Comparison of ENCODE assay signal across 8 mouse cellular contexts in the genomic region with DNA sequence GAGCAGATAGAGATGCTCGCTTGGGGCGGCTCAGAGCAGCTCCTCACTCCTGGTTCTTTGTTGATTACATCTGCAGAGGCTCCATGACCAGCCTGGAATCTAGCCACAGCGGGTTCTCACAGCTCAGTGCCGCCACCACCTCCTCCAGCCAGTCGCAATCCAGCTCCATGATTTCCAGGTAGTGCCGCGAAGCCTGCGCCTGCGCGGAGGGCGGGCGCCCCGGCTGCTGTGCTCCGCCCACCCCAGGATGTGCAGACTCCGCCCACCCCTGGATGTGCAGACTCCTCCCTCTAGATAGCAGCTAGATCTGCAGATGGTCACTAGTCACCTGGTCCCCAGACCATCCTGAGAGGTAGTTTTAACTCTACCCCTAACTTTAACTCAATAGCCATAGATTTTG. TPM values are rescaled to one million over a fixed set of nuclear protein-coding genes. Genes with fewer than 3 reads are reported as not detected.
A peak's percentile ranks its signal among the peaks of the same experiment; 100 is the strongest.
DNase-seq lines count a peak whose midpoint lies in the region; ATAC-seq and TF ChIP-seq lines count a peak whose summit lies in the region.

No protein-coding gene starts in this region.

- intact Hi-C loops in left cerebral cortex, postnatal 4 days (cut with DNase I), result no loop called here

- peak; percentile 54 for DNase-seq in left cerebral cortex, postnatal 4 days
- DNase-seq in left cerebral cortex, adult 9 months (ENCODE audit: low spot score in 2 of 2), result no peak
- peak; percentile 60 for DNase-seq in embryo, embryonic 11.5 days (ENCODE audit: low read depth, low spot score)
- DNase-seq in kidney, adult 9 months, result peak; percentile 45
- DNase-seq in midbrain, postnatal 0 days (ENCODE audit: low spot score), result peak; percentile 69
- DNase-seq in ovary, adult 18-20 months (ENCODE audit: low spot score), result no peak
- no peak for DNase-seq in cerebellum, adult 11 months

- H3K27ac ChIP-seq in midbrain, postnatal 0 days (ENCODE audit: low read depth, low read length), result no peak overlapping the region

- peak; percentile 41; the same call in 1 of the 2 replicates for ATAC-seq in midbrain, postnatal 0 days (ENCODE audit: low FRiP score)
- no peak for ATAC-seq in granulocyte monocyte progenitor cell, adult 5-6 weeks (replicated peaks; ENCODE audit: poor library complexity, severe bottlenecking)

- WGBS in midbrain, postnatal 0 days, result 18% methylated on average over 14 of the region's 15 CpGs

- H3K4me3 ChIP-seq in midbrain, postnatal 0 days (ENCODE audit: low read depth, low read length), result no peak overlapping the region

- TF ChIP-seq CTCF in midbrain, postnatal 0 days (IDR thresholded peaks at IDR 0.05), result no peak

- no peaks in the 10 kb centered on the region for H3K9me3 ChIP-seq in midbrain, postnatal 0 days (ENCODE audit: low read length)

- H3K9ac ChIP-seq in midbrain, postnatal 0 days (replicated peaks; ENCODE audit: low read length, poor library complexity, severe bottlenecking), result no peak overlapping the region

- no peaks in the 10 kb centered on the region for H3K4me1 ChIP-seq in midbrain, postnatal 0 days (ENCODE audit: insufficient read depth, low read length)

- H3K4me2 ChIP-seq in midbrain, postnatal 0 days (ENCODE audit: low read depth, low read length, poor library complexity, severe bottlenecking), result no peak overlapping the region

- H3K36me3 ChIP-seq in midbrain, postnatal 0 days (ENCODE audit: insufficient read depth, low read length), result peaks cover 66% of the 10 kb centered on the region

- no peaks in the 10 kb centered on the region for H3K27me3 ChIP-seq in midbrain, postnatal 0 days (ENCODE audit: insufficient read depth, low read length)

RNA-seq across cellular contexts. Expression of gene Sec14l1, which starts 41.8 kb away (rescaled TPM):
- total RNA-seq in left cerebral cortex, postnatal 4 days (2021), result 100 to 1,000 TPM; 127 to 130 TPM
- 63.5 and 71.1 TPM in 2 replicates for total RNA-seq in midbrain, postnatal 0 days (2014; rRNA removed)
- 48.0 and 49.2 TPM in 2 replicates for polyA plus RNA-seq in midbrain, postnatal 0 days (2015; fragmentation: Nextera tagmentation; extraction: Ambion mirVana)
- 10.8 and 13.3 TPM in 2 replicates for total RNA-seq in granulocyte monocyte progenitor cell, adult 5-6 weeks (2014; fragmentation: Nextera tagmentation)
- total RNA-seq in granulocyte monocyte progenitor cell, adult 5-6 weeks (2017), result 9.8 and 12.8 TPM in 2 replicates

RNA-seq across cellular contexts. Expression of gene Sept9, which starts 42.7 kb away (rescaled TPM):
- total RNA-seq in left cerebral cortex, postnatal 4 days (2021), result 100 to 1,000 TPM in 1 of 2 experiments, 10 to 100 TPM in 1; 94.9 to 103 TPM
- 105 and 108 TPM in 2 replicates for total RNA-seq in midbrain, postnatal 0 days (2014; rRNA removed)
- polyA plus RNA-seq in midbrain, postnatal 0 days (2015; fragmentation: Nextera tagmentation; extraction: Ambion mirVana), result 95.3 and 100 TPM in 2 replicates
- total RNA-seq in granulocyte monocyte progenitor cell, adult 5-6 weeks (2014; fragmentation: Nextera tagmentation), result 139 and 145 TPM in 2 replicates
- 124 and 141 TPM in 2 replicates for total RNA-seq in granulocyte monocyte progenitor cell, adult 5-6 weeks (2017)

Comparison
In these comparisons a context has a peak if more than half of its experiments do, and no peak if none do; other contexts are left out.
1. DNase-seq: peak in left cerebral cortex, postnatal 4 days (single experiment), embryo, embryonic 11.5 days (single experiment), kidney, adult 9 months (single experiment) and midbrain, postnatal 0 days (single experiment); none in left cerebral cortex, adult 9 months (0 of 2), ovary, adult 18-20 months (single experiment) and cerebellum, adult 11 months (single experiment).